Mouse (Mus musculus): ENCODE data around the gene Clasrp. TPM values are rescaled to one million over a fixed set of nuclear protein-coding genes. Genes with fewer than 3 reads are reported as not detected.

The Clasrp gene
- 57.2 and 57.6 TPM in 2 replicates for polyA plus RNA-seq (2015; fragmentation: Nextera tagmentation; extraction: Ambion mirVana)

DNA sequence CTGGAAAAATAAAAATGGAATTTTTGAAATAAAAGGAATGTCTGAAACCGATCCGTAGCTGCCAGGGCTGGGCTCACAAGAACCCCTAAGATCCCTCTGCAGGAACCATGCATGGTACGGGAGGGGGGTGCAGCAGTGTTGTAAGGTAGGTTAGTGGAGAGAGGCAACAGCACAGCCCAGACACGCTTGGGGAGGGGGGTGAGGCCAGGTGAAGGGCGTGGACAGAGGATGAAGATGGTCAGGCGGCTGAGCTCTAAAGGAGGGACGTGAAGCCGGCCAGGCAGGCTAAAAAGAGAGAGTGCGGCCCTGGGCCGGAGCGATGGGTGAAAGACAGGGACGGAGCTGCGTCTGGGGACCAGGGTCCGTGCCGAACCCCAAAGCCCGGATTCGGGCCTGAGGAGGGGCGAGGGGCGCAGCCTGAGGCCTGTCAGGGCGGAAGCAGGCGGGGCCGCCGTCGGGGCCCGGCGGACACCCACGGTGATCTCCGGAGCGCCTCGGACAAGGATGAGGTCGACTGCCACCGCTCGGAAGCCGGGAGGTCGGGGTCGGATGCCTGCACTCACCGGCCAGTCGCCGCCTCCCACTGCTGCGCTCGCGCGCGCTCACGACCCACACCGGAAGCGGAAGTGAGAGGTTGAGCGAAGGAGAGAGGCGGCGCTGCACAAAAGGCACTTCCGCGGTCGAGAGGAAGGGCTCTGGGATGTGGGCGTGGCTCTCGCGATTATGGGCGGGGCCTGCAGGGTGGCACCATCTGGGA, at the start of gene Clasrp:
Gene Clasrp (minus strand): TSS at position 638 of the 757 bp plus-strand sequence.
- peak within 1 kb of the TSS; percentile 73 for H3K4me3 ChIP-seq (replicated peaks; ENCODE audit: low read length)
- H3K9ac ChIP-seq (replicated peaks; ENCODE audit: low read depth, low read length): peak within 1 kb of the TSS; percentile 84
- H3K4me2 ChIP-seq (ENCODE audit: low read length): peak within 1 kb of the TSS; percentile 57
- WGBS: under 1% methylated on average over 56 of the region's 57 CpGs
- H3K4me1 ChIP-seq (replicated peaks; ENCODE audit: control insufficient read depth, insufficient read depth, low read length): peaks cover 29% of the 10 kb centered on the region
- H3K27me3 ChIP-seq (replicated peaks; ENCODE audit: control insufficient read depth, insufficient read depth, low read length): no peaks in the 10 kb centered on the region
- no peaks in the 10 kb centered on the region for H3K36me3 ChIP-seq (ENCODE audit: control insufficient read depth, insufficient read depth)
- no peaks in the 10 kb centered on the region for H3K9me3 ChIP-seq (ENCODE audit: control insufficient read depth, low read length)
- H3K27ac ChIP-seq (ENCODE audit: low read length): peak within 1 kb of the TSS; percentile 48
- peak; percentile 94 for ATAC-seq

GRCm38 (mm10) chr7:19652614-19653013, 48.3 kb upstream of the Clasrp start:
- Histone ChIP-seq H3K9me3 (ENCODE audit: control insufficient read depth, low read length) (no peaks in the 10 kb centered on the region), H3K4me3 (replicated peaks; ENCODE audit: low read length) (no peak overlapping the region), H3K4me1 (replicated peaks; ENCODE audit: control insufficient read depth, insufficient read depth, low read length) (no peaks in the 10 kb centered on the region), H3K4me2 (ENCODE audit: low read length) (no peak overlapping the region), H3K36me3 (ENCODE audit: control insufficient read depth, insufficient read depth) (peaks cover 6% of the 10 kb centered on the region), H3K9ac (replicated peaks; ENCODE audit: low read depth, low read length) (no peak overlapping the region), H3K27me3 (replicated peaks; ENCODE audit: control insufficient read depth, insufficient read depth, low read length) (no peaks in the 10 kb centered on the region), H3K27ac (ENCODE audit: low read length) (no peak overlapping the region)
- ATAC-seq: no peak
- WGBS: 97% methylated on average over 2 of the region's 2 CpGs

DNA sequence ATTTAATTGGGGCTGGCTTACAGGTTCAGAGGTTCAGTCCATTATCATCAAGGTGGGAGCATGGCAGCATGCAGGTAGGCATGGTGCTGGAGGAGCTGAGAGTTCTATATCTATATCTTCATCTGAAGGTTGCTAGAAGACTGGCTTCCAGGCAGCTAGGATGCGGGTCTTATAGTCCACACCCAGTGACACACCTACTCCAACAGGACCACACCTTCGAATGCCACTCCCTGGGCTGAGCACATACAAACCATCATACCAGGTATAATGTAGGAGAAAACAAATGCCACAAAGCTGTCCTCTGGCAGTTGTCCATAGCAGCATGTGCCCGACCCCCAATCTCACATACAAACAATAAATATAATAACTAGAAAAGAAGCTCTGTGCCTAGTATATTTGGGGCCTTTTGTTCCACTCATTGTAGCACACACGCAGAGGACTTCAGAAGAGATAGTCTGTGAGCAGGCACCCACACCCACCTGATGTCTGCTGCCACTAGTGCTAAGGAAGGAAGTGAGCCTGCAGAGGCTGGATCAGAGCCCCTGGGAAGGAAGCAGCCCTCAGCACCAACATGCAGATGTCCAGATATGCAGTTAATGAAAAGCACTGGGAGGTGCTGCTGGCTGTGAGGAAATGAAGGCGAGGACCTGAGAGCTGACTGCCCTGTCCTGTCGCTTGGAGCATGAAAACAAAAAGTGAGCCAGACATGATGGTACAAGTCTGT, 46.9 kb upstream of the Clasrp start:
- no peak for ATAC-seq
- no peak overlapping the region for H3K27ac ChIP-seq (ENCODE audit: low read length)

GRCm38 (mm10) chr7:19641223-19641622, 36.9 kb upstream of the Clasrp start:
- ATAC-seq: no peak
- no peak overlapping the region for H3K9ac ChIP-seq (replicated peaks; ENCODE audit: low read depth, low read length)
- H3K4me3 ChIP-seq (replicated peaks; ENCODE audit: low read length): no peak overlapping the region
- no peak overlapping the region for H3K27ac ChIP-seq (ENCODE audit: low read length)
- H3K36me3 ChIP-seq (ENCODE audit: control insufficient read depth, insufficient read depth): peaks cover 45% of the 10 kb centered on the region
- H3K4me2 ChIP-seq (ENCODE audit: low read length): no peak overlapping the region
- WGBS: 94% methylated on average over 4 of the region's 4 CpGs
- H3K4me1 ChIP-seq (replicated peaks; ENCODE audit: control insufficient read depth, insufficient read depth, low read length): no peaks in the 10 kb centered on the region
- no peaks in the 10 kb centered on the region for H3K27me3 ChIP-seq (replicated peaks; ENCODE audit: control insufficient read depth, insufficient read depth, low read length)
- H3K9me3 ChIP-seq (ENCODE audit: control insufficient read depth, low read length): no peaks in the 10 kb centered on the region

More for the DNA sequence above, 46.9 kb upstream of the Clasrp start:
- Histone ChIP-seq H3K4me3 (replicated peaks; ENCODE audit: low read length) (no peak overlapping the region), H3K9me3 (ENCODE audit: control insufficient read depth, low read length) (no peaks in the 10 kb centered on the region), H3K4me2 (ENCODE audit: low read length) (no peak overlapping the region), H3K36me3 (ENCODE audit: control insufficient read depth, insufficient read depth) (peaks cover 12% of the 10 kb centered on the region), H3K27me3 (replicated peaks; ENCODE audit: control insufficient read depth, insufficient read depth, low read length) (no peaks in the 10 kb centered on the region), H3K9ac (replicated peaks; ENCODE audit: low read depth, low read length) (no peak overlapping the region), H3K4me1 (replicated peaks; ENCODE audit: control insufficient read depth, insufficient read depth, low read length) (no peaks in the 10 kb centered on the region)
- 93% methylated on average over 6 of the region's 6 CpGs for WGBS

DNA sequence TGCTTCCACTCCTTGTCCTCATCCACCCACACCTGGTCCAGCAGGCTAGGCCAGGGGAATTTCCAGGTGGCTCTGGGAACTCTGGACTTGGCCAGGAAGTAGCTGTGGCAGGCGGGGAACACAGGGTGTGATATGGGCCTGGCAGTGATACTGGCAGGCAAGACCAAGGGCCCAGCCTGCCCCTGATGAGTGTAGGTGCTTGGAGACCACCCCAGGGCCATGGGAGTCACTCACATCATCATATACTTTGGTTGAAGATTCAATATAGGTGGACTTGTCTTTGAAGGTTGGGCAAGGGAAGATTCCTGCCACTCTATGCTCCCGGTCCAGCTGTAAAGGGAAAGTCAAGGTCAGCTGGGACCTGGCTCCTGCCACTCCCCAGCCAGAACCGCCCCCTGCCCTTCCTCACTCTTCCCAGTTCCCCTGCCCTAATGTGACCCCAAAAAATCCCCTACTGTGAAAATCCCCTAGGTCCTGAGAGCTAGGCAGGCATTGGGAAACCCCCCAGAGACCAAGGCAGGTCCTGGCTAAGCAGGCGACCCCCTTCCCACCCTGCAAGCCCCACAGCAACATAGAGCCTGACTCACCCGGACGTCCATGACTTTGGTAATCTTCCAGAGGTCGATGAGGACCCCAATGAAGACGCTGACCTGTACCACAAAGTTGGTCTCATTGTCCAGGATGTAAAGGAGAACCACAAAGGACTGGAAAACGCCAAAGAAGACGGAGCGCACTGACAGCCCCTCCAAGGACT, 31.0 kb upstream of the Clasrp start:
- no peaks in the 10 kb centered on the region for H3K9me3 ChIP-seq (ENCODE audit: control insufficient read depth, low read length)
- no peak overlapping the region for H3K27ac ChIP-seq (ENCODE audit: low read length)
- no peaks in the 10 kb centered on the region for H3K4me1 ChIP-seq (replicated peaks; ENCODE audit: control insufficient read depth, insufficient read depth, low read length)
- no peak overlapping the region for H3K4me2 ChIP-seq (ENCODE audit: low read length)
- no peak overlapping the region for H3K9ac ChIP-seq (replicated peaks; ENCODE audit: low read depth, low read length)
- ATAC-seq: no peak
- peaks cover 37% of the 10 kb centered on the region for H3K36me3 ChIP-seq (ENCODE audit: control insufficient read depth, insufficient read depth)
- H3K27me3 ChIP-seq (replicated peaks; ENCODE audit: control insufficient read depth, insufficient read depth, low read length): no peaks in the 10 kb centered on the region
- H3K4me3 ChIP-seq (replicated peaks; ENCODE audit: low read length): no peak overlapping the region
- 90% methylated on average over 11 of the region's 11 CpGs for WGBS

DNA sequence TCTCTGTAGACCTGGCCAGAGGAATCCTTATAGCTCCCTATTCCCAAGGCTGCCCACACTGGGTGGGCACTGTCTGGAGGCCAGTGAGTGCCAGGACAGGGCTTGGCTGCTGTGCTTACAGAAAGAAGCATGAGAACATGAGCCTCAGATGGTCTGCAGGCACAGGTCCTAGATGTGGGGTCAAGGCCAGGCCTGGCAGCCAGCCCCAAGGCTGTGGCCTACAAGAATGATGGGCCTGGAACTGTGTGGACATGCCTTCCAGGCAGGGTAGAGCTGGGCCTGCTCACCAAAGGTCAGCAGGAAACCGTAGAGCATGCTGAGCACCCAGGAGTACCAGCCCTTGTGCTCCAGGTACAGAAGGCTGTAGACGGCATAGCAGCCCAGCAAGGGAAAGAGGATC, 30.3 kb upstream of the Clasrp start:
- Histone ChIP-seq H3K27ac (ENCODE audit: low read length) (no peak overlapping the region), H3K9ac (replicated peaks; ENCODE audit: low read depth, low read length) (no peak overlapping the region), H3K4me2 (ENCODE audit: low read length) (no peak overlapping the region), H3K36me3 (ENCODE audit: control insufficient read depth, insufficient read depth) (peaks cover 36% of the 10 kb centered on the region), H3K9me3 (ENCODE audit: control insufficient read depth, low read length) (no peaks in the 10 kb centered on the region), H3K4me3 (replicated peaks; ENCODE audit: low read length) (no peak overlapping the region), H3K4me1 (replicated peaks; ENCODE audit: control insufficient read depth, insufficient read depth, low read length) (no peaks in the 10 kb centered on the region; the same call in 1 of the 2 replicates), H3K27me3 (replicated peaks; ENCODE audit: control insufficient read depth, insufficient read depth, low read length) (no peaks in the 10 kb centered on the region)
- WGBS: 93% methylated on average over 2 of the region's 2 CpGs
- ATAC-seq: no peak

DNA sequence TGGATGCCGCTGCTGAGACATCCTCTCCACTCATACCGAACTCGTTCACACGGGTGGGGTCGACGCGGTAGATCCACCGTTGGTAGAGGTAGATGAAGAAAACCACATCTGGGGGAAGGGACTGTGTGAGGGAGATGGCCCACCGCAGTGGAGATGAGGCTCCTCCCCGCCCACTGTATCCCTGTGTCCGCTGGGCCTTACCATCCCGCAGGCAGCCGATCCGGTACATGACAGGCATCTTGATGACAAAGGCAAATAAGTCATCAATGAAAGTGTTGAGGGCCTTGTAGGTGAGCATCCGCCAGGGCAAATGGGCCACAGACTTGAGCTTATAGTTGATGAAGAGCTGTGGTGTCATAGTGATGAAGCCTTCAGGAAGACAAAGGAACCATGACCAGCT, 29.6 kb upstream of the Clasrp start:
- no peak for ATAC-seq
- peaks cover 36% of the 10 kb centered on the region for H3K36me3 ChIP-seq (ENCODE audit: control insufficient read depth, insufficient read depth)
- H3K4me3 ChIP-seq (replicated peaks; ENCODE audit: low read length): no peak overlapping the region
- H3K9ac ChIP-seq (replicated peaks; ENCODE audit: low read depth, low read length): no peak overlapping the region
- no peak overlapping the region for H3K4me2 ChIP-seq (ENCODE audit: low read length)
- H3K4me1 ChIP-seq (replicated peaks; ENCODE audit: control insufficient read depth, insufficient read depth, low read length): no peaks in the 10 kb centered on the region; the same call in 1 of the 2 replicates
- H3K27ac ChIP-seq (ENCODE audit: low read length): no peak overlapping the region
- H3K9me3 ChIP-seq (ENCODE audit: control insufficient read depth, low read length): no peaks in the 10 kb centered on the region
- WGBS: 95% methylated on average over 15 of the region's 15 CpGs
- no peaks in the 10 kb centered on the region for H3K27me3 ChIP-seq (replicated peaks; ENCODE audit: control insufficient read depth, insufficient read depth, low read length)

DNA sequence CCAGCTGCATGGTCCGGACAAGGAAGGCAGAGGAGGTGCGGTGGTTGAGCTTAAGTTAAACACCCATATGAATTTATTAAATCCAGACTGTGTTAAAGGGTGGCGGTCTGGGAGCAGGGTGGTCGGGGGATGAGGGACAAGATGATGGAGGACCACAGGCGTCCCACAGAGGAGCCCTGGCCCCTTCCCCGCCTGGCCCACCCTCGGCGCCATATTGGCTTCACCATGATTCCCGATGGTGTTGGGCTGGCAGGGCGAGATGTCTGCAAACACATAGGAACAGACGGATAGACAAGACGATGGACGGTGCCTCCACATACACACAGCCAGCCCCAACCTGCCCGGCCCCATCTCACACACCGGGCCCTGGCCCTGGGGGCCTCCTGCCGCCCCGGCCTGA, 28.9 kb upstream of the Clasrp start:
- H3K27ac ChIP-seq (ENCODE audit: low read length): no peak overlapping the region
- WGBS: 94% methylated on average over 17 of the region's 17 CpGs
- H3K9ac ChIP-seq (replicated peaks; ENCODE audit: low read depth, low read length): no peak overlapping the region
- H3K36me3 ChIP-seq (ENCODE audit: control insufficient read depth, insufficient read depth): peaks cover 32% of the 10 kb centered on the region
- H3K4me1 ChIP-seq (replicated peaks; ENCODE audit: control insufficient read depth, insufficient read depth, low read length): peaks cover 6% of the 10 kb centered on the region
- no peak overlapping the region for H3K4me2 ChIP-seq (ENCODE audit: low read length)
- H3K27me3 ChIP-seq (replicated peaks; ENCODE audit: control insufficient read depth, insufficient read depth, low read length): no peaks in the 10 kb centered on the region
- H3K9me3 ChIP-seq (ENCODE audit: control insufficient read depth, low read length): no peaks in the 10 kb centered on the region
- ATAC-seq: no peak
- no peak overlapping the region for H3K4me3 ChIP-seq (replicated peaks; ENCODE audit: low read length)

DNA sequence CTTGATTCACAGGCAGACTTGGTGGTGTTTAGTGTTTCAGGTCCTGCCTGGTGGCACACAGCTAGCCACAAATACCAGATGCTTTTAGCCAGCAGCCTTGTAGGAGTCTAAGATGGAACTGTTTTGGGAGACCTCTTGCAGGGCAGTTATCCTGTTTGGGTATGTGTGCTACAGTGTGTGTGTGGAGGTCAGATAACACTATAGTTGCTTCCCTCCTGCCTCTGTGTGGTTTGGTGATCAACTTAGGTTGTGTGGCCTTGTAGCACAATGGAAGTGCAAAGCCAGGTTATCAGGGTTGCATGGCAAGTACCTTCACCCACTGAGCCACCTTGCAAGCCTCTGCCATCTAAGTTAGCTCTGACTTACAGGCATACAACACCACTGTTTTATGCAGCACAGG, 28.4 kb upstream of the Clasrp start:
- Histone ChIP-seq H3K27me3 (replicated peaks; ENCODE audit: control insufficient read depth, insufficient read depth, low read length) (no peaks in the 10 kb centered on the region), H3K4me3 (replicated peaks; ENCODE audit: low read length) (no peak overlapping the region), H3K4me1 (replicated peaks; ENCODE audit: control insufficient read depth, insufficient read depth, low read length) (peaks cover 8% of the 10 kb centered on the region), H3K9me3 (ENCODE audit: control insufficient read depth, low read length) (no peaks in the 10 kb centered on the region), H3K9ac (replicated peaks; ENCODE audit: low read depth, low read length) (no peak overlapping the region), H3K4me2 (ENCODE audit: low read length) (no peak overlapping the region), H3K27ac (ENCODE audit: low read length) (no peak overlapping the region), H3K36me3 (ENCODE audit: control insufficient read depth, insufficient read depth) (peaks cover 28% of the 10 kb centered on the region)
- no peak for ATAC-seq
